Mouse (Mus musculus) MEL (cell line): ENCODE data around the gene Kctd17. TPM values are rescaled to one million over a fixed set of nuclear protein-coding genes. Genes with fewer than 3 reads are reported as not detected.

Experiments
- DNase-seq: peaks from one replicate; pipeline ENCODE4 v3.0.0; 2011; ENCODE audit warnings: low read depth, low spot score
- H3K27ac ChIP-seq: 2 replicates; pipeline ENCODE4 v1.5.1; 2012; ENCODE audit warnings: low read depth, mild to moderate bottlenecking, control low read depth, low read length, moderate library complexity; ENCODE audit not compliant: control insufficient read depth
- H3K27me3 ChIP-seq, 2 experiments: fragments of 150-350 bp in 1 of 2; sonication (generic) in 1 of 2; 2 replicates each; pipeline ENCODE4 v1.6.1; 2012; ENCODE audit warnings: low read length in 2 of 2, mild to moderate bottlenecking in 2 of 2, improper control_type of control experiment in 1 of 2, moderate library complexity in 1 of 2; ENCODE audit not compliant: insufficient read depth in 2 of 2, control insufficient read depth in 1 of 2
- H3K36me3 ChIP-seq, 2 experiments: 2 replicates each; pipeline ENCODE4 v1.6.1; 2012 to 2014; ENCODE audit warnings: low read length in 2 of 2, improper control_type of control experiment in 1 of 2, inconsistent platforms in 1 of 2, mild to moderate bottlenecking in 1 of 2; ENCODE audit not compliant: insufficient read depth in 2 of 2, control insufficient read depth in 1 of 2
- H3K4me1 ChIP-seq, 2 experiments: fragments of 150-350 bp in 1 of 2; sonication (generic) in 1 of 2; 2 replicates each; pipeline ENCODE4 v1.6.1; 2012; ENCODE audit warnings: low read length in 2 of 2, improper control_type of control experiment in 1 of 2, mild to moderate bottlenecking in 1 of 2; ENCODE audit not compliant: insufficient read depth in 2 of 2, control insufficient read depth in 1 of 2
- H3K4me3 ChIP-seq, 2 experiments: fragments of 150-350 bp in 1 of 2; sonication (generic) in 1 of 2; 2 replicates each; pipeline ENCODE4 v1.5.1; 2012; ENCODE audit warnings: low read depth in 2 of 2, low read length in 2 of 2, mild to moderate bottlenecking in 2 of 2, moderate library complexity in 2 of 2, control low read depth in 1 of 2, improper control_type of control experiment in 1 of 2; ENCODE audit not compliant: control insufficient read depth in 1 of 2, insufficient read depth in 1 of 2
- H3K79me2 ChIP-seq: 2 replicates; pipeline ENCODE4 v1.6.1; 2012; ENCODE audit warnings: mild to moderate bottlenecking, low read length, moderate library complexity; ENCODE audit not compliant: control insufficient read depth, poor library complexity, insufficient read depth
- H3K9ac ChIP-seq: 2 replicates; pipeline ENCODE4 v1.6.1; 2012; ENCODE audit warnings: low read depth, mild to moderate bottlenecking, control low read depth, low read length, moderate library complexity; ENCODE audit not compliant: control insufficient read depth, poor library complexity, severe bottlenecking
- H3K9me3 ChIP-seq: fragments of 150-350 bp; sonication (generic); replicated peaks from 2 replicates; pipeline ENCODE4 v1.6.1; 2012; ENCODE audit warnings: mild to moderate bottlenecking, low read length, improper control_type of control experiment, moderate library complexity; ENCODE audit not compliant: insufficient read depth
- CHD1 ChIP-seq: IDR thresholded peaks from 2 replicates; pipeline ENCODE4 v1.6.1; 2012; ENCODE audit warnings: low read depth, mild to moderate bottlenecking, inconsistent platforms, low read length, improper control_type of control experiment
- CHD2 ChIP-seq: IDR thresholded peaks from 2 replicates; pipeline ENCODE4 v1.6.1; 2011; ENCODE audit warnings: low read length, improper control_type of control experiment
- ELF1 ChIP-seq: IDR thresholded peaks from 2 replicates; pipeline ENCODE4 v1.6.1; 2014; ENCODE audit warnings: low read depth, mild to moderate bottlenecking, inconsistent platforms, low read length, improper control_type of control experiment, moderate library complexity
- EP300 ChIP-seq, 2 experiments: IDR thresholded peaks; 2 replicates each; pipeline ENCODE4 v1.6.1; 2011; ENCODE audit warnings: improper control_type of control experiment in 2 of 2, low read length in 2 of 2, low read depth in 1 of 2, mild to moderate bottlenecking in 1 of 2
- GATA1 ChIP-seq: IDR thresholded peaks from 2 replicates; pipeline ENCODE4 v1.6.1; 2011; ENCODE audit warnings: low read depth, low read length, improper control_type of control experiment
- KAT2A ChIP-seq: conservative IDR thresholded peaks from 2 replicates; pipeline ENCODE4 v1.6.1; 2012; ENCODE audit warnings: low read depth, low read length, improper control_type of control experiment, inconsistent platforms
- MAX ChIP-seq: IDR thresholded peaks from 2 replicates; pipeline ENCODE4 v1.6.1; 2011; ENCODE audit warnings: low read length, improper control_type of control experiment
- MAZ ChIP-seq: IDR thresholded peaks from 2 replicates; pipeline ENCODE4 v1.6.1; 2012; ENCODE audit warnings: low read depth, mild to moderate bottlenecking, inconsistent platforms, low read length, improper control_type of control experiment
- MEF2A ChIP-seq: IDR thresholded peaks from 2 replicates; pipeline ENCODE4 v1.6.1; 2014; ENCODE audit warnings: low read depth, mild to moderate bottlenecking, inconsistent platforms, low read length, improper control_type of control experiment; ENCODE audit not compliant: poor library complexity, insufficient replicate concordance, severe bottlenecking; ENCODE audit errors: extremely low read depth
- MYB ChIP-seq: IDR thresholded peaks from 2 replicates; pipeline ENCODE4 v1.6.1; 2011; ENCODE audit warnings: mild to moderate bottlenecking, low read depth, low read length, improper control_type of control experiment
- MYC ChIP-seq: IDR thresholded peaks from 2 replicates; pipeline ENCODE4 v1.6.1; 2011; ENCODE audit warnings: low read depth, mild to moderate bottlenecking, low read length, improper control_type of control experiment, moderate library complexity
- SIN3A ChIP-seq: IDR thresholded peaks from 2 replicates; pipeline ENCODE4 v1.6.1; 2012; ENCODE audit warnings: low read length, improper control_type of control experiment, inconsistent platforms
- SMC3 ChIP-seq: IDR thresholded peaks from 2 replicates; pipeline ENCODE4 v1.6.1; 2011; ENCODE audit warnings: low read depth, low read length, improper control_type of control experiment
- TBP ChIP-seq: IDR thresholded peaks from 2 replicates; pipeline ENCODE4 v1.8.0; 2011; ENCODE audit warnings: low read depth, low read length, improper control_type of control experiment
- TCF12 ChIP-seq: IDR thresholded peaks from 2 replicates; pipeline ENCODE4 v1.6.1; 2014; ENCODE audit warnings: low read depth, mild to moderate bottlenecking, inconsistent platforms, low read length, improper control_type of control experiment, moderate library complexity
- USF2 ChIP-seq, 2 experiments: IDR thresholded peaks; 2 replicates each; pipeline ENCODE4 v1.6.1; 2011 to 2012; ENCODE audit warnings: improper control_type of control experiment in 2 of 2, low read length in 2 of 2, borderline replicate concordance in 1 of 2, inconsistent platforms in 1 of 2, low read depth in 1 of 2, mild to moderate bottlenecking in 1 of 2; ENCODE audit not compliant: insufficient read depth in 1 of 2
- ZMIZ1 ChIP-seq: IDR thresholded peaks from 2 replicates; pipeline ENCODE4 v1.6.1; 2012; ENCODE audit warnings: low read depth, mild to moderate bottlenecking, inconsistent platforms, low read length, improper control_type of control experiment, moderate library complexity
- ZNF384 ChIP-seq: IDR thresholded peaks from 2 replicates; pipeline ENCODE4 v1.6.1; 2012; ENCODE audit warnings: low read depth, mild to moderate bottlenecking, inconsistent platforms, low read length, improper control_type of control experiment
- polyA plus RNA-seq, 2 experiments: library from polyadenylated mRNA; stranded (reverse) in 1 of 2; unstranded in 1 of 2; fragments of >175 nt in 1 of 2; fragments of >200 nt in 1 of 2; gene quantifications; 2 replicates each; pipeline versions ENCODE4 v1.2.1 to v1.2.4; 2012; ENCODE audit warnings: low replicate concordance in 2 of 2, low read depth in 1 of 2; ENCODE audit not compliant: insufficient read length in 2 of 2, insufficient read depth in 1 of 2, missing spikeins in 1 of 2
- total RNA-seq: library from RNA; depleted of rRNA; stranded (reverse); fragments of 300-350 nt; gene quantifications from 2 replicates; pipeline ENCODE4 v1.2.3, GENCODE M21; 2012

Gene Kctd17
- total and polyA plus RNA-seq, 3 experiments: not detected

- no peak overlapping the region for H3K9ac ChIP-seq
- H3K4me3 ChIP-seq: no peak overlapping the region
- peaks cover 3 to 24% of the 10 kb centered on the region in 2 experiments; a peak in 2 of 4 replicates for H3K4me1 ChIP-seq
- H3K27ac ChIP-seq: no peak overlapping the region
- H3K79me2 ChIP-seq: no peaks in the 10 kb centered on the region; the same call in 1 of the 2 replicates
- peaks cover 0 to 6% of the 10 kb centered on the region in 2 experiments; a peak in 2 of 4 replicates for H3K36me3 ChIP-seq
- H3K9me3 ChIP-seq: no peaks in the 10 kb centered on the region
- no peak for DNase-seq
- TF ChIP-seq ZNF384 (no peak), SIN3A (no peak), ZMIZ1 (no peak), KAT2A (no peak), CHD1 (no peak), MAZ (no peak)
- TF ChIP-seq, all 39 proteins: peak for 0
- H3K27me3 ChIP-seq: no peaks in the 10 kb centered on the region
These were observed 24.6 kb downstream of the Kctd17 start for GRCm38 (mm10) chr15:78452929-78453328.

- Histone ChIP-seq H3K4me1 (peaks cover 0 to 11% of the 10 kb centered on the region in 2 experiments; a peak in 2 of 4 replicates), H3K79me2 (no peaks in the 10 kb centered on the region)
- DNase-seq: peak; percentile 47
These were observed 26.8 kb downstream of the Kctd17 start for GRCm38 (mm10) chr15:78455168-78455567.

GRCm38 (mm10) chr15:78456051-78456450 is 27.7 kb downstream of the Kctd17 start:
- Histone ChIP-seq H3K79me2 (no peaks in the 10 kb centered on the region), H3K9me3 (no peaks in the 10 kb centered on the region), H3K9ac (no peak overlapping the region), H3K4me3 (no peak overlapping the region), H3K27me3 (no peaks in the 10 kb centered on the region), H3K27ac (no peak overlapping the region), H3K4me1 (peaks cover 0 to 8% of the 10 kb centered on the region in 2 experiments; a peak in 1 of 4 replicates), H3K36me3 (no peaks in the 10 kb centered on the region)
- TF ChIP-seq SMC3 (no peak), CHD1 (no peak)
- no peak for DNase-seq

More at GRCm38 (mm10) chr15:78455168-78455567, 26.8 kb downstream of the Kctd17 start:
- H3K36me3 ChIP-seq: no peaks in the 10 kb centered on the region; a peak in 1 of 4 replicates
- no peaks in the 10 kb centered on the region for H3K9me3 ChIP-seq
- no peak overlapping the region for H3K27ac ChIP-seq
- H3K9ac ChIP-seq: no peak overlapping the region
- no peaks in the 10 kb centered on the region for H3K27me3 ChIP-seq
- TF ChIP-seq TCF12 (peak; percentile 40; the same call in 1 of the 2 replicates), MAX (no peak), CHD1 (no peak), MEF2A (no peak), MYC (no peak), MYB (peak; percentile 26; the same call in 1 of the 2 replicates), USF2 (IDR thresholded peaks at IDR 0.05; ENCODE audit: borderline replicate concordance in 1 of 2, insufficient read depth in 1 of 2, low read depth in 1 of 2, low read length in 2 of 2) (no peak), CHD2 (no peak), TBP (no peak), ELF1 (no peak), GATA1 (peak; percentile 28; the same call in 1 of the 2 replicates), EP300 (IDR thresholded peaks at IDR 0.05; ENCODE audit: low read depth in 1 of 2, low read length in 2 of 2) (peak; percentile 44 to 47; a peak in 2 of 4 replicates)
- H3K4me3 ChIP-seq: no peak overlapping the region
